Mouse (Mus musculus) midbrain, embryonic 15.5 days (tissue): ENCODE data around the gene Smim17. TPM values are rescaled to one million over a fixed set of nuclear protein-coding genes. Genes with fewer than 3 reads are reported as not detected.

ENCODE experiments used
- ATAC-seq: fragments of 200-750 bp; cut with Nextera tagmentation; replicated peaks from 2 replicates; pipeline ENCODE4 v1.8.0; 2017; ENCODE audit warnings: moderate TSS enrichment
- H3K27ac ChIP-seq: fragments of 300-500 bp; sonication (generic); 2 replicates; pipeline ENCODE4 v1.5.1; 2015; ENCODE audit warnings: mild to moderate bottlenecking, inconsistent platforms
- H3K27me3 ChIP-seq: fragments of 300-500 bp; sonication (generic); replicated peaks from 2 replicates; pipeline ENCODE4 v1.6.1; 2015; ENCODE audit warnings: inconsistent platforms
- H3K36me3 ChIP-seq: fragments of 300-500 bp; sonication (generic); replicated peaks from 2 replicates; pipeline ENCODE4 v1.6.1; 2015; ENCODE audit warnings: inconsistent platforms
- H3K4me1 ChIP-seq: fragments of 300-500 bp; sonication (generic); 2 replicates; pipeline ENCODE4 v1.6.1; 2015; ENCODE audit warnings: inconsistent platforms
- H3K4me2 ChIP-seq: fragments of 300-500 bp; sonication (generic); 2 replicates; pipeline ENCODE4 v1.6.1; 2015; ENCODE audit warnings: inconsistent platforms, mild to moderate bottlenecking, moderate library complexity
- H3K4me3 ChIP-seq: fragments of 300-500 bp; sonication (generic); 2 replicates; pipeline ENCODE4 v1.5.1; 2015; ENCODE audit warnings: mild to moderate bottlenecking, inconsistent platforms
- H3K9ac ChIP-seq: fragments of 300-500 bp; sonication (generic); 2 replicates; pipeline ENCODE4 v1.6.1; 2015; ENCODE audit warnings: mild to moderate bottlenecking, inconsistent platforms
- H3K9me3 ChIP-seq: fragments of 300-500 bp; sonication (generic); 2 replicates; pipeline ENCODE4 v1.6.1; 2016; ENCODE audit warnings: inconsistent platforms
- WGBS: fragments of 180-500 bp; shearing (Covaris S2); methylation state at CpG from one replicate; pipeline ENCODE4 v1.1.7; 2015; ENCODE audit warnings: mixed read lengths; 5-methylcytosine and 5-hydroxymethylcytosine counted together
- polyA plus RNA-seq: library from polyadenylated mRNA; unstranded; fragments of >200 nt; fragmentation: Nextera tagmentation; extraction: Ambion mirVana; gene quantifications from 2 replicates; pipeline ENCODE4 v1.2.1, GENCODE M21; 2015

Gene Smim17
- polyA plus RNA-seq, 1 experiment from 2014 or later: 5.9 TPM

DNA sequence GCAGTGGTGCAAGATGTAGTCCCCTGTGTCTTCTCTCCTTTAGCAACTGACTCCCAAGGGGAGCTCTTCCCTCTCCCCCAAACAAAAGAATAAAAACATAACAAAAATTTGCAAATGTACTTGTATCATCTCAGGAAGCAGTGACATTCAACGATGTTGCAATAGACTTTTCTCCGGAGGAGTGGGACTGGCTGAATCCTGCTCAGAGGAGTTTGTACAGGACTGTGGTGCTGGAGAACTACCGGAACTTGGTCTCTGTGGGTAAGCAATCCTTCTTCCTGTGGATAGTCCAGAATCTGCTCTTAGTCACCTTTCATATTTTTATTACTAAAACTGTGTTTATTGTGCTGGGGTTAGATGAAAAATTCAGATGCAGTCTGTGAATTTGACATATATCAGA lies 25.5 kb upstream of the Smim17 start:
- no peak for ATAC-seq
- Histone ChIP-seq H3K9me3 (no peaks in the 10 kb centered on the region), H3K4me3 (no peak overlapping the region), H3K4me2 (no peak overlapping the region), H3K27ac (no peak overlapping the region), H3K36me3 (peaks cover 5% of the 10 kb centered on the region; the same call in 1 of the 2 replicates), H3K9ac (no peak overlapping the region), H3K4me1 (no peaks in the 10 kb centered on the region), H3K27me3 (no peaks in the 10 kb centered on the region)
- 93% methylated on average over 3 of the region's 3 CpGs for WGBS

DNA sequence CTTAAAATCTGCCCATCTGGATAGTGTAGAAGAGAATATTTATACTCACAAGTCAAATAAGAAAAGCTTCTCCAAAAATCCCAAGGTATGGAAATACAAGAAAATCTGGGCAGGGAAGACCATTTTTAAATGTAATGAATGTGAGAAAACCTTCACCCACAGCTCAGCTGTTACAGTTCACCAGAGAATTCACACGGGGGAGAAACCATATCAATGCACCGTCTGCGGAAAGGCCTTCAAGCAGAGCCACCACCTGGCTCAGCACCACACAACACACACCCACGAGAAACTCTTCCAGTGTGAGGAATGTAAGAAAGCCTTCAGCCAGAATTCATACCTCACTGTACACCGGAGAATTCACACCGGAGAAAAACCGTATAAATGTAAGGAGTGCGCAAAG lies 20.1 kb upstream of the Smim17 start:
- no peak overlapping the region for H3K9ac ChIP-seq
- peaks cover 9% of the 10 kb centered on the region for H3K4me1 ChIP-seq
- WGBS: 87% methylated on average over 8 of the region's 8 CpGs
- no peak overlapping the region for H3K27ac ChIP-seq
- H3K4me2 ChIP-seq: no peak overlapping the region
- 0 out of 2 replicates have a peak, but pooled peaks cover 5% of the 10 kb centered on the region for H3K36me3 ChIP-seq
- H3K9me3 ChIP-seq: no peaks in the 10 kb centered on the region
- ATAC-seq: no peak
- H3K27me3 ChIP-seq: no peaks in the 10 kb centered on the region
- no peak overlapping the region for H3K4me3 ChIP-seq

GRCm38 (mm10) chr7:6381431-6381830 lies 17.1 kb upstream of the Smim17 start:
- Histone ChIP-seq H3K27me3 (no peaks in the 10 kb centered on the region), H3K4me1 (peaks cover 24% of the 10 kb centered on the region), H3K27ac (no peak overlapping the region), H3K9ac (no peak overlapping the region), H3K36me3 (no peaks in the 10 kb centered on the region), H3K4me3 (no peak overlapping the region), H3K9me3 (no peaks in the 10 kb centered on the region), H3K4me2 (no peak overlapping the region)
- ATAC-seq: no peak
- WGBS: 84% methylated on average over 2 of the region's 2 CpGs

GRCm38 (mm10) chr7:6383044-6383455 lies 15.5 kb upstream of the Smim17 start, which contains the start of gene Zfp28:
TSS of gene Zfp28 (plus strand) at chr7:6383295.
- Histone ChIP-seq H3K9ac (peak within 1 kb of the TSS; percentile 82), H3K27me3 (no peaks in the 10 kb centered on the region), H3K4me1 (peaks cover 24% of the 10 kb centered on the region), H3K4me3 (peak within 1 kb of the TSS; percentile 85), H3K27ac (peak within 1 kb of the TSS; percentile 67), H3K4me2 (peak within 1 kb of the TSS; percentile 93), H3K36me3 (no peaks in the 10 kb centered on the region), H3K9me3 (no peaks in the 10 kb centered on the region)
- under 1% methylated on average over 28 of the region's 28 CpGs for WGBS
- ATAC-seq: peak; percentile 95

- Histone ChIP-seq H3K27me3 (no peaks in the 10 kb centered on the region), H3K9ac (peak overlapping the region; percentile 82; the same call in 1 of the 2 replicates), H3K36me3 (no peaks in the 10 kb centered on the region), H3K4me2 (peak overlapping the region; percentile 93), H3K9me3 (no peaks in the 10 kb centered on the region), H3K4me3 (peak overlapping the region; percentile 85), H3K27ac (no peak overlapping the region), H3K4me1 (peaks cover 24% of the 10 kb centered on the region)
- WGBS: 69% methylated on average over 8 of the region's 8 CpGs
- ATAC-seq: peak; percentile 21
These were observed 14.5 kb upstream of the Smim17 start for GRCm38 (mm10) chr7:6384011-6384410.

DNA sequence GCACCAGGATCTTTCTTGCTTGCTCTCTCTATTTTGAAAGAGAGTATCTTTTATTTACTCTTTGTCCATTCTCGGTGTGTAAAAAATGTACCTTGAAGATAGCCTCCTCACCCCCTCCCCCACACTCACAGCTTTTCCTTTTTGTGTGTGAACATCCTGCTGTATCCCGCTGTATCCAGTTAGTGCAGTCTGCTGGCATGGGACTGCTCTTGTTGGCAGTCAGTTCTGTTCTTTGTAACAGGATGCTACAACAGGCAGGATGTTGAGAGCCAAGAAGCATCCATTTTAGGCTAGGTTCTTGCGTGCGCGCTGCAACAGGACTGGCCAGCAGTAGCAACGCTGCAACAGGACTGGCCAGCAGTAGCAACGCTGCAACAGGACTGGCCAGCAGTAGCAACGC lies 11.5 kb upstream of the Smim17 start:
- no peak overlapping the region for H3K4me3 ChIP-seq
- H3K9ac ChIP-seq: no peak overlapping the region
- peaks cover 24% of the 10 kb centered on the region for H3K4me1 ChIP-seq
- WGBS: 94% methylated on average over 8 of the region's 8 CpGs
- no peak overlapping the region for H3K27ac ChIP-seq
- no peaks in the 10 kb centered on the region for H3K9me3 ChIP-seq
- no peak overlapping the region for H3K4me2 ChIP-seq
- peaks cover 20% of the 10 kb centered on the region for H3K36me3 ChIP-seq
- no peaks in the 10 kb centered on the region for H3K27me3 ChIP-seq
- no peak for ATAC-seq

GRCm38 (mm10) chr7:6388971-6389370 lies 9.5 kb upstream of the Smim17 start:
- Histone ChIP-seq H3K36me3 (peaks cover 37% of the 10 kb centered on the region), H3K9me3 (no peaks in the 10 kb centered on the region), H3K4me2 (no peak overlapping the region), H3K4me3 (no peak overlapping the region), H3K27me3 (no peaks in the 10 kb centered on the region), H3K4me1 (peaks cover 10% of the 10 kb centered on the region), H3K9ac (no peak overlapping the region), H3K27ac (no peak overlapping the region)
- ATAC-seq: no peak
- 89% methylated on average over 5 of the region's 5 CpGs for WGBS

GRCm38 (mm10) chr7:6389449-6389848 lies 9.1 kb upstream of the Smim17 start:
- no peak overlapping the region for H3K9ac ChIP-seq
- H3K9me3 ChIP-seq: no peaks in the 10 kb centered on the region
- no peak overlapping the region for H3K4me3 ChIP-seq
- H3K4me2 ChIP-seq: no peak overlapping the region
- no peaks in the 10 kb centered on the region for H3K27me3 ChIP-seq
- no peak for ATAC-seq
- H3K4me1 ChIP-seq: peaks cover 5% of the 10 kb centered on the region
- peaks cover 37% of the 10 kb centered on the region for H3K36me3 ChIP-seq
- H3K27ac ChIP-seq: no peak overlapping the region
- 73% methylated on average over 5 of the region's 5 CpGs for WGBS

DNA sequence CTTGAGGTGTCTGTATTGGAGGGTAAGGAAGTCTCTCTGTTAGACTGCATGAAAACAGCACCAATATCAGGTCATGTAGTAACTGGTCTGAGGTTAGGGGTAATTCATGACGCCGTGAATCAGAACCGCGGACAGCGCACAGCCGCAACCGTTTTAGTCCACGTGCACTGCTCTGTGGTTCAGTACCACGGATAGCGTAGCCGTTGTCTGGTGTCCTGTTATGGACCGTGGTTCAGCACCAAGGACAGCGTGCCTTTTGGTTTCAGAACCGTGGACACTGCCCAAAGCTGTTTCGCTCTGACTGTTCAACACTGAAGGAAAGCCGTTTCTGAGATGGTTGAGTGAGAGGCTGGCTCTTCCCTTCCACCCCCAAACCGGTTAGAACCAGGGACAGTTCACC lies 11.5 kb downstream of the Smim17 start, which contains the start of gene Gm20715:
Gene Gm20715 (plus strand): TSS at position 235 of the 400 bp plus-strand sequence.
- Histone ChIP-seq H3K9ac (no peak within 1 kb of the TSS), H3K4me3 (no peak within 1 kb of the TSS), H3K4me1 (no peaks in the 10 kb centered on the region), H3K4me2 (no peak within 1 kb of the TSS), H3K36me3 (no peaks in the 10 kb centered on the region), H3K27ac (no peak within 1 kb of the TSS), H3K27me3 (no peaks in the 10 kb centered on the region), H3K9me3 (no peaks in the 10 kb centered on the region)
- 0 out of 2 replicates have a peak, but pooled peaks have one; percentile 43 for ATAC-seq
- 1% methylated on average over 17 of the region's 17 CpGs for WGBS

GRCm38 (mm10) chr7:6414626-6415441 lies 16.3 kb downstream of the Smim17 start:
- no peaks in the 10 kb centered on the region for H3K4me1 ChIP-seq
- peak overlapping the region; percentile 46 for H3K27ac ChIP-seq
- no peaks in the 10 kb centered on the region for H3K36me3 ChIP-seq
- no peaks in the 10 kb centered on the region for H3K9me3 ChIP-seq
- peak overlapping the region; percentile 59 for H3K4me2 ChIP-seq
- peak; percentile 94 for ATAC-seq
- H3K9ac ChIP-seq: peak overlapping the region; percentile 55
- H3K27me3 ChIP-seq: no peaks in the 10 kb centered on the region
- WGBS: 8% methylated on average over 16 of the region's 22 CpGs
- peak overlapping the region; percentile 43 for H3K4me3 ChIP-seq

DNA sequence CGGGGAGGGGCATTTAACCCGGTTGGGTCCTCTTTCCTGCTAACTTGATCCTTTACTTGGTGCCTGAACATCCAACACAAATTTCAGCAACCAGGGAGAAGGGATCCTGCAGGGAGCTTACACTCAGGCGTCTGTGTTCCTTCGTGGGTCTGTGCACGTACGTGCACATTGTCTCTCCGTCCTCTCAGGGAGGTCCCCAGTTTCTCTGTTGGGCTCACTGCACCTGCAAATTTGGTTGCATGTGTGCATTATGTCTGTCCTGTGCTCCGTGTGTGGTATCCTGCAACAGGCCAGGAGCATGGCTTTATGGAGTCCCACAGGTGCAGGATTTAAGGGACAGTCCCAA lies 16.9 kb downstream of the Smim17 start:
- Histone ChIP-seq H3K9me3 (no peaks in the 10 kb centered on the region), H3K27me3 (no peaks in the 10 kb centered on the region), H3K27ac (peak overlapping the region; percentile 46), H3K4me1 (no peaks in the 10 kb centered on the region), H3K36me3 (no peaks in the 10 kb centered on the region), H3K4me3 (peak overlapping the region; percentile 43), H3K9ac (peak overlapping the region; percentile 55), H3K4me2 (peak overlapping the region; percentile 59)
- ATAC-seq: peak; percentile 79
- 18% methylated on average over 8 of the region's 8 CpGs for WGBS

GRCm38 (mm10) chr7:6419894-6420293 lies 21.4 kb downstream of the Smim17 start:
- Histone ChIP-seq H3K9ac (no peak overlapping the region), H3K4me3 (no peak overlapping the region), H3K4me2 (no peak overlapping the region), H3K36me3 (no peaks in the 10 kb centered on the region), H3K4me1 (no peaks in the 10 kb centered on the region), H3K27ac (no peak overlapping the region), H3K9me3 (no peaks in the 10 kb centered on the region), H3K27me3 (no peaks in the 10 kb centered on the region)
- 78% methylated on average over 6 of the region's 6 CpGs for WGBS
- ATAC-seq: no peak

- ATAC-seq: no peak
These were observed 30.9 kb downstream of the Smim17 start for GRCm38 (mm10) chr7:6429381-6429780.

More at GRCm38 (mm10) chr7:6429381-6429780, 30.9 kb downstream of the Smim17 start:
- Histone ChIP-seq H3K27me3 (no peaks in the 10 kb centered on the region), H3K9ac (no peak overlapping the region), H3K9me3 (peaks cover 3% of the 10 kb centered on the region; the same call in 1 of the 2 replicates), H3K4me3 (no peak overlapping the region), H3K4me2 (no peak overlapping the region), H3K36me3 (no peaks in the 10 kb centered on the region; the same call in 1 of the 2 replicates), H3K4me1 (peaks cover 3% of the 10 kb centered on the region), H3K27ac (no peak overlapping the region)
- 87% methylated on average over 3 of the region's 3 CpGs for WGBS
